In genomic region chr16:90692704-90693385, GRCm38 (mm10) we compare ENCODE assay signal across 9 mouse cellular contexts. TPM values are rescaled to one million over a fixed set of nuclear protein-coding genes. Genes with fewer than 3 reads are reported as not detected.
DNase-seq lines count a peak whose midpoint lies in the region.
"Had no signal": no experiment of that assay in that cellular context is flagged by ENCODE, and none has a peak within 500 bp of the region (broad histone marks: within the 10 kb centered on the region; RNA-seq: fewer than 3 reads in every experiment).

No protein-coding gene starts in this region.

- peak; percentile 52 for DNase-seq in adrenal gland, adult 2 months
- DNase-seq in adrenal gland, adult 18-20 months (ENCODE audit: low spot score in 2 of 2): no peak
- DNase-seq in layer of hippocampus, adult 11-12 months (ENCODE audit: low spot score): peak; percentile 63
- DNase-seq in layer of hippocampus, adult 9-10 months (ENCODE audit: low spot score): no peak
- peak; percentile 42 for DNase-seq in cerebellum, adult 9-11 months
- DNase-seq in left cerebral cortex, adult 9 months (ENCODE audit: low spot score in 2 of 2): peak; percentile 49 to 62
- no peak for DNase-seq in c-Kit-positive CD71-positive TER-119-positive erythroid progenitor cells, embryonic 14.5 days (ENCODE audit: low spot score)
- DNase-seq in kidney, adult 8-10 months: no peak

RNA-seq across cellular contexts. Expression of gene Mis18a, which starts 34.4 kb away (rescaled TPM):
- total RNA-seq in adrenal gland, adult 2 months (2021): 1 to 10 TPM; 2.8 to 3.7 TPM
- polyA plus RNA-seq in adrenal gland, adult 2 months (2012; rRNA removed): 3.9 and 5.0 TPM in 2 replicates
- total RNA-seq in adrenal gland, adult 18-20 months (2021): 1 to 10 TPM; 3.4 to 5.8 TPM

RNA-seq across cellular contexts. Expression of gene Mrap, which starts 45.2 kb away (rescaled TPM):
- total RNA-seq in adrenal gland, adult 2 months (2021): 1,000 to 10,000 TPM in 1 of 2 experiments, 100 to 1,000 TPM in 1; 258 to 1,165 TPM
- polyA plus RNA-seq in adrenal gland, adult 2 months (2012; rRNA removed): 893 and 899 TPM in 2 replicates
- total RNA-seq in adrenal gland, adult 18-20 months (2021): 1,000 to 10,000 TPM in 1 of 2 experiments, 100 to 1,000 TPM in 1; 510 to 1,113 TPM
- polyA plus RNA-seq: kidney, embryonic 14.5 days had no signal

Comparison
In these comparisons a context has a peak if more than half of its experiments do, and no peak if none do; other contexts are left out.
1. DNase-seq: peak in adrenal gland, adult 2 months (single experiment), layer of hippocampus, adult 11-12 months (single experiment), cerebellum, adult 9-11 months (single experiment) and left cerebral cortex, adult 9 months (2 of 2); none in adrenal gland, adult 18-20 months (0 of 2), layer of hippocampus, adult 9-10 months (single experiment), c-Kit-positive CD71-positive TER-119-positive erythroid progenitor cells, embryonic 14.5 days (single experiment) and kidney, adult 8-10 months (0 of 2).